Mouse (Mus musculus) adrenal gland, adult 8-10 months (tissue): Measurements from ENCODE around the gene Ergic1. TPM values are rescaled to one million over a fixed set of nuclear protein-coding genes. Genes with fewer than 3 reads are reported as not detected.

ENCODE experiments used
- DNase-seq: peaks from one replicate; pipeline ENCODE4 v3.0.0; 2022
- total RNA-seq, 4 experiments: library from RNA; stranded (reverse); gene quantifications; 2 replicates each; pipeline ENCODE4 v1.2.4; 2022

Gene Ergic1
- total RNA-seq, 4 experiments from 2014 or later = 142 to 218 (median 163) TPM

GRCm38 (mm10) chr17:26662978-26663683, 101.8 kb downstream of the Ergic1 start, which contains the start of gene Atp6v0e:
Gene Atp6v0e (plus strand): TSS chr17:26663231.
- peak; percentile 90 for DNase-seq

GRCm38 (mm10) chr17:26665600-26665999, 104.3 kb downstream of the Ergic1 start:
- no peak for DNase-seq

- no peak for DNase-seq
These were observed 110.0 kb downstream of the Ergic1 start for GRCm38 (mm10) chr17:26671268-26671667.

- DNase-seq = no peak
These were observed 114.6 kb downstream of the Ergic1 start for GRCm38 (mm10) chr17:26675845-26676244.

GRCm38 (mm10) chr17:26676252-26676615, 114.9 kb downstream of the Ergic1 start:
- DNase-seq = peak; percentile 86

- DNase-seq = peak; percentile 41
These were observed 115.5 kb downstream of the Ergic1 start for GRCm38 (mm10) chr17:26676616-26677376.

- DNase-seq = no peak
These were observed 116.7 kb downstream of the Ergic1 start for GRCm38 (mm10) chr17:26677711-26678637.

GRCm38 (mm10) chr17:26681276-26681675, 120.0 kb downstream of the Ergic1 start:
- DNase-seq = no peak

GRCm38 (mm10) chr17:26686334-26687000, 125.2 kb downstream of the Ergic1 start:
- no peak for DNase-seq

- DNase-seq = no peak
These were observed 127.8 kb downstream of the Ergic1 start for GRCm38 (mm10) chr17:26688795-26689735.

- DNase-seq = no peak
These were observed 128.5 kb downstream of the Ergic1 start for GRCm38 (mm10) chr17:26689810-26690209.

GRCm38 (mm10) chr17:26690236-26690635, 128.9 kb downstream of the Ergic1 start:
- no peak for DNase-seq

GRCm38 (mm10) chr17:26691110-26691509, 129.8 kb downstream of the Ergic1 start:
- no peak for DNase-seq

- no peak for DNase-seq
These were observed 132.1 kb downstream of the Ergic1 start for GRCm38 (mm10) chr17:26693424-26693823.

- DNase-seq = no peak
These were observed 132.9 kb downstream of the Ergic1 start for GRCm38 (mm10) chr17:26694171-26694570.

GRCm38 (mm10) chr17:26695193-26695592, 133.9 kb downstream of the Ergic1 start:
- no peak for DNase-seq

- no peak for DNase-seq
These were observed 137.6 kb downstream of the Ergic1 start for GRCm38 (mm10) chr17:26698846-26699245.

- DNase-seq = no peak
These were observed 138.7 kb downstream of the Ergic1 start for GRCm38 (mm10) chr17:26699819-26700616.

- no peak for DNase-seq
These were observed 140.3 kb downstream of the Ergic1 start for GRCm38 (mm10) chr17:26701565-26701964.

- no peak for DNase-seq
These were observed 141.3 kb downstream of the Ergic1 start for GRCm38 (mm10) chr17:26702621-26703020.
